Mouse (Mus musculus): ENCODE measurements around the gene Ccdc190.
A peak's percentile ranks its signal among the peaks of the same experiment; 100 is the strongest.

Ccdc190 gene

DNA sequence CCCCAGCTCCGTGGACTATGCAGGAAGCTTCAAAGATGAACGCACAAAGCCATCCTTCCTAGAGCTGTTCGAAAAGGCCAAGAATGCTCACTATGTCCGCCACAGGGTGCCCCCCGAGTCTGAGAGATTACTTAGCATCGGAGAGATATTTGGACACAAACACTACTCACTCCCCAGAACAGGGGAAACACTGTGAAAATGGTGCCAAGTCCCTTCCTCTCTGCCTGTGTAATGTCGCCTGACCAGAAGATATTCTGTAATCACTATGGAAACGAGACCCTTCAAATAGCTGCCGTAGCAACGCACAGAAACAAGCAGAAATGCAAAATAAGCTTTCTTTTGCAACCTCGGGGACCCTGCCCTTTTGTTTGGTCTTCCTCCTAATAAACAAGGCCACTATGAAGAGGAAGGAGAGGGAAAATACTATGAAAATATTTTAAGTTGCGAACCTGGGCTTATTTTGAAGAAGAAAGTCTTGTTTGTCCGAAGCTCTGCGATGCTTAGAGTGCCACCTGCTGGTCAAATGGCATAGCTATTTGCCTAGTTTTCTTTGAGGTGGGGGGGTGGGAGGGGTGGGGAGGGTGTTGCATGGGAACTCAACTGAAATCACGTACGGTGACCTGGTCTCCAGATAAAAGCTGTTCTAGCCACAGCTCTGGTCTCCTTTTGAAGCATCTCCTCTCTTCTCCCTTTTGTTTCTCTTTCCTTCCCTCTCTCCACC lies 5.7 kb downstream of the Ccdc190 start:
- DNase-seq: peak; percentile 55

DNA sequence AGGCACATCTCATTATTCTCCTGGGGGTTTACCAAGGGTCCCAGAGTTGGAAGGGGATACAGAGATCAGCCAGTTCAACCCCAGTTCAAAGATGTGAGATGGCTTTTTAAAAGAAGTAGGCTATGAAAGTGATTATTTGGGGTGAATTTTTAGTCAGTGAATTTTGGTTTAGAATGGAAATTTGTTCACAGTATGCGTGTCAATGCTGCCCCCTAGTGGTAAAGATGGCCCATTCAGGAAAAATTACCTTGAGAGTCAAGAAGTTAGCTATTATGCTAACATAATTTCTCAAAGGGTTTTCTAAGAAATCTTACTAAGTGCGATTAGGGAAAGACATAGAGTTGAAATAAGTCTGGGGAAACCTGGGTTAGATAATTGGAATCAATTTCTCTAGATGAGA lies 10.9 kb downstream of the Ccdc190 start:
- DNase-seq: peak; percentile 39

DNA sequence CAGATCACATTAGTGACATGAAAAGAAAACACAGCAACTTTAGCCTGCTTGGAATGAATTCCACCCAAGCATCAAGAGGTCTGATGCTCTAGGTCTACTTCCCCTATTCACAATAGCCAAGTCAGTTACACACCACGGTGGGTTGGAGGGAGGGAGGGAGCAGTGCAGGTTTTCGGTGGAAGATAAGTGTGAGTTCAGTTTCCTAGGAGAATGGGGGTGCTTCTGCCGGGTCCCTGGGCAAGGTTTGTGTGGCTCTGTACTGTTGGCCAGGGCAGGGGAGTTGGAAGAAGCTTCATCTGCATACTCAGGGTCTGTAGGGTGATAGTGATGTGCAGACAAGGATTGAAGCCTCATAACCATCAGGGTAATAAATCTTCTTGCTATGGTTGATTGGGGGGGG lies 17.6 kb downstream of the Ccdc190 start:
- no peak for DNase-seq

DNA sequence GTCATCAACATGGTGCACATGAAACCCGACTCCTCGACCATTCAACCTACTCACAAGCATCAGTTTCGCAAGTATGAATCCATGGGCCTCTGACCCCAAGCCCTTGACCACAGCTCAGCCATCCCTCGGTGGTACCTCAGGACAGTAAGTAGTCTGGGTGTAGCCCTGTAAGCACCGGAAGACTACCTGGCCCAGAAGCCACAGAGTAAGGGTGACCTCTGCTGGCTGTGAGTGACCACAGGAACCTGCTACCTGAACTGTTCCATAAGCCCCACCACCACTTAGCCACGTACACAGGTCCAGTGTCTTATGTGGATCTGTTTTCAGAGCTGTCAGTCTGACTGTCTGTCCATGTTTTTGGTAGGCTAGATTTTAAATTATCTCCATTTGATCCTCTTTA lies 19.2 kb downstream of the Ccdc190 start:
- DNase-seq: no peak

DNA sequence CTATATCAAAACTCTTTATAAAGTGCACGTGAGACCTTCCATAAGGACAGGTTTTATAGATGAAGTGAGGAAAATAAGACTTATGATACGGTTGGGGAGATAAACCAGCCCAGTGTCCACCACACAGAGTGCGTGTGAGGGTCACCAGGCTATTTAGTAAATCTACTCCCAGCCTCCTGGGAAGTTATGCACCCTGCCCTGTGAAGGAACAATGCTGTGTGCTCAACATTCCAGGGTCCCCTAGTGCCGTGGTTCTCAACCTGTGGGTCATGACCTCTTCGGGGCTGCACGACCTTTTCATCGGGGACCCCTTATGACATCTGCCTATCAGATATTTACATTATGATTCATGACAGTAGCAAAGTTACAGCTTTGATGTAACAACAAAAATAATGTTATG lies 19.8 kb downstream of the Ccdc190 start:
- no peak for DNase-seq

DNA sequence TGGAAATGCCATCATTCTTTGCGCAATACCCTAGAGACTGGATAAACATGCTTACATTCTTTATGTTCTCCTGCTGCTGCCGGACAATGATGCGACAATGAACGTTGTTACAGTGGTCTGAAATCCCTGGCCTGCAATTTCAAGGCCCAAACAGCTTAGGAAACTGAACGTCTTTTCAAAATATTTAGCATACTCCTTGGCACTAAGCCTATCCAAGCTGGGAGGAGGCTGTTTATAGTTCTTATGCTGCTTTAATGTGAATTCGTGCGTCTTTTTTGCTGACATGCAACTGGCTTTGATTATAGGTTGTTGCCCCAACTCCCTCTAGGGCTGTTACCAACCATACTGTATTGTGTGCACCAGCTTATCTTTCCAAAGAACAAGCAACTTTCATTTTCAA lies 20.4 kb downstream of the Ccdc190 start:
- no peak for DNase-seq

DNA sequence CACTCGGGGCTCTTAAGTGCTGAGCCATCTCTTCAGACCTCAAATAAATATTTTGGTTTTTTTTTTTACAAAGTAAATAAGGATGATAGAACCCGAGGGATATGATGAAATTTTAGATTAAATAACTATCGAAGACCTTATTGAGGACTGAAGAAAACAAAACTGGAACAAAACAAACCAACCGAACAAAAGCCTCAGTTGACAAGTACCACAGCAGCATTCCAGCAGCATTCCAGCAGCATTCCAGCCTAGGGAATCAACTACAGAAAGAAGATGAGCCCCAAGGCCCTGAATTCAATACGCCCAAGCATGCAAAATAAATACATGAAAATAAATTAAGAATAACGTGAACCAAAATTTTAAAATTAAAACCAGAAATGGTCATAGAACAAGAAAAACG lies 21.5 kb downstream of the Ccdc190 start:
- no peak for DNase-seq

DNA sequence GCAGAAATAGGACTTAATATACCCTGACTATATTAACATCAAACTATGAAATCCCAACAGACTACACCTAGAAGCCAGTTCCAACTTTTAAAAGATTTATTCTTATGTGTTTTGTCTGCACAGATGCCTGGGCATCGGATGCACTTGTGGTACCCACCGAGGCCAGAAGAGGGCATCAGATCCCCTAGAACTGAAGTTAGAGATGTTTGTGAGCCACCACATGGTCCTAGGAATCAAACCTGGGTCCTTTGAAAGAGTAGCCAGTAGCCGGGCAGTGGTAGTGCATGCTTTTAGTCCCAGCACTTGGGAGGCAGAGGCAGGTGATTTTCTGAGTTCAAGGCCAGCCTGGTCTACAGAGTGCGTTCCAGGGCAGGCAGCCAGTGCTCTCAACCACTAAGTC lies 22.2 kb downstream of the Ccdc190 start:
- DNase-seq: no peak

DNA sequence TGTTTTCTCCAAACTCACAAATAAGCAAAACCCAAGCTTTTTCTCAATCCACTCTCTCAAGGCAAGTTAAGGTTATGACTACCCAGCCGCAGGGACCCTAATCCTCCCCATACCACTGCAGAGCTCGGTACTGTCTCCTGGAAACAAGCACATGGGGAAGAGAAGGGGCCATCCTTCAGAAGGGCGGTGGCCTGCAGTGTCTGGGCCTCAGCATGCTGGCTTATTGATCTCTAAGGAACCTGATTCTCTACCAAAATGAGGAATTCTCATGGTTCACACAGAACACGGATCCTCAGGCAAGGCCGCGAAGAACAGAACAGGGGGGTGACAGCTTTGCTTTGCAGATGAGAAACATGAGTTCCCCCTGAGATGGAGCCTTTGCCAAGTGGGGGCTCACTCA lies 23.1 kb downstream of the Ccdc190 start:
- DNase-seq: no peak

DNA sequence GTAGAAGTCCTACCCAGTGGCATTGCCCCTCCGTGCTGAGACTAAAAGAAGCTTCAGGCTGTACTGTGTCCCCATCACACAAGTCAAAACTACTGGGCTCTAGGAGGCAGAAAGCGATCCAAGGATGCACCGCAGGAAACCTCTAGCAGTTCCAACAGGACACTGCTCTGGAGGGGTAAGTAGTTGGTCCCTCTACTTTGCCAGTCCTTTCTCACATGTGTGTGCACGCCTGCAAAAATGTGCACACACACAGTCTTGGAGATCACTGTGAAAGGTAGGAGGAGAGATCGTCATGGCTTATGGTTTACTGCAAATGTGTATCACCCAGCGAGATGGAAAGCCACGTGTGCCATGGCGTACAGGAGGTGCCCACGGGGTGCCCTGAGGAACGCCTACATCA lies 24.2 kb downstream of the Ccdc190 start:
- no peak for DNase-seq

DNA sequence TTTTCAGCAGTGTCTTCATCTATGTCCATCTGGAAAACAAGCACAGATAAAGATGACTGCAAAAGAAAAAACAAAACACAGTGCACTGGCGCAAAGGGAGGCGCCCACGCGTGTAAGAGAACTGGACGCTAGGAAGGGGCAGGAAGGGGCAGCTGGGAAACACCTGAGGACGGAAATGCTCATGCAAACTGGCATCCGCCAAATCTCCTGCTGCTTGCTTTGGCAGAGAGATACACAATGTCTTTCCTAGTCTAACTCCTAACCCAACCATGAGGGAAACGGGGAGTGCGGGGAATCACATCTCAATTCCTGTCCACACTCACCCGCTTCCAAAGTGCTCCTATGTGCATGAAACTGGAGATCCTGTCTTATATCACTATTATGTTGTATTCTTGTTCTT lies 24.7 kb downstream of the Ccdc190 start:
- DNase-seq: no peak

DNA sequence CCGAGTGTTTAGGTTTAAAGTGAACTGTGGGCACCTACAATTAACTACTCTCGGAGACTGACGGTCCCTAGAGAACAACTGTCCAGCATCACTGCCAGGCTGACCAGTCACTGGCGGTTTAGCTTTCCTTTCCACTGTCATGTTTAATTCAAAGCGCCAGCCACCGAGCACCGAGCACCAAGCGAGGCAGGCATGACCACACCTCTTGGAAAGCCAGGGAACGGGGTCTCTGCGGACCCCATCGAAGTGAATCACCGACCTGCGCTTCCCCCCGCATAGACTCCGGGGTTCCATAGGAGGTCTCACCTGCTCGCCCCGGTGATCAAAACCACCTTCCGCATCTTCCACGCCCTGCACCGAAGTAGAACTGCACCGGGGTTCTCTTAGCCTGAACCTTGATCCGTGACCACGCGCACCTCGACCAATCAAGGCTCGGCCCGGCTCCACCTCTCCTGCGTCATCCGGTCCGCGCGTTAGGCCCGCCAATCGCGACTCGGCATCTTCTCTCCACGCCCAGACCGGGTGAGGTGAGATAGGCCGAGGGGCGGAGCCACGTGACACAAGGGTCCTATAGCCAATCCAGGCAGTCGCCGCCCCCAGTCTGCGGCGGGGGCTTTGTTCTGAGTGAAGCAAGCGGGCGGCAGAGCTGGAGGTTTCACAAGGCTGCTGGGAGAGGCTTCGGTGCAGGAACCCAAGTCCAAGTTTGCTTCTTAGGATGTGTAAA lies 40.5 kb downstream of the Ccdc190 start, which contains the start of gene Hsd17b7:
TSS of gene Hsd17b7 (minus strand) at position 450 of the 724 bp plus-strand sequence.
- DNase-seq: peak; percentile 100

DNA sequence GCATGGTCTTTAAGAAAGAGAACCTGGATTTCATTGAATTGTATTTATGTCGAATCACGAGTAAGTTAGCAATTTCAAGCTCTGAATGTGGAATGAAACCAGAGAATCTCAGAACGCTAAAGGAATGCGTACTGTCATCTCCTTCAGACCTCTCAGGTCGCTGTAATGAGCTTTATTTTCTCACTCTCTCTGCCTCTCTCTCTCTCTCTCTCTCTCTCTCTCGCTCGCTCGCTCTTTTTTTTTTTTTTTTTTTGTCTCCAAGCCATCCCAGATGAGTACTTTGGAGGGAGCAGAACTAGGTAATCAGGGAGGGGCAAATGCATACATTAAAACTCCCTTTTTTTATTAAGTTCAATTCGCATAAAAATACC lies 41.1 kb downstream of the Ccdc190 start:
- DNase-seq: no peak

DNA sequence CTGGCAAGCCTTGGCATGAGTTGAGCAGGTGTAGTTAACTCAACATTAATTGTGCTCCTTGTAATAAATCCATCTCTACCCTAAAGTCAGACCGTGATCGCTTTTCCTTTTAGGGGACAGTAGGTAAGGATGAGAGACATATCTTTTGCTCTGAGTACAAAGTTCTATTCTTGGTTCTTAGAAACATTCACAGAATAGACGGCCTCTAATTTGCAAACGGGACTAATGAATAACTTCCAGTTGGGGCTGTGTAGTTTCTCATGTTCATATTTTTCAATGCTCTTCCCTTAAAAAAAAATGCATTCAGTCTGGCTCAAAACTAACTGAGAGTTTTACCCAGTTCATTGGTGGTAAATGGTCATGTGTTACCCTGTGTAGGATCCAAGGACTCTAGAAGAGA lies 42.5 kb downstream of the Ccdc190 start:
- no peak for DNase-seq

DNA sequence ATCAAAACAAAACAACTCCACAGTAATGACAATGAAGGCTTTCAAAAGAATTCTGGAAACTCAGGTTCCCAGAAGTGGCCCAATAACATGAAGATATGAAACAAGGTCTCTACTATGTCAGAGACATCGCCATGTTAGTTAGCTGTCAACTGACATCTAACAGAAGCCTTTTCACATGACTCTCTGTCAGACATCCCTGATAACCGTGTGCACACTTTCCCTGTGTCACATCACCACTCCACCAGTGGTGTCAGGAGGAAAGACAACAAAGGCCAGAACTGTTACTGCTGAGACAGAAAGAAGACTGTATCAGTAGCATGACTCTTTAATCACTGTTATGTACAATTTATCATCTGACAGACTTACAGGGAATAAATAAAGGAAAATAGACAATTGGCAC lies 43.5 kb downstream of the Ccdc190 start:
- no peak for DNase-seq

DNA sequence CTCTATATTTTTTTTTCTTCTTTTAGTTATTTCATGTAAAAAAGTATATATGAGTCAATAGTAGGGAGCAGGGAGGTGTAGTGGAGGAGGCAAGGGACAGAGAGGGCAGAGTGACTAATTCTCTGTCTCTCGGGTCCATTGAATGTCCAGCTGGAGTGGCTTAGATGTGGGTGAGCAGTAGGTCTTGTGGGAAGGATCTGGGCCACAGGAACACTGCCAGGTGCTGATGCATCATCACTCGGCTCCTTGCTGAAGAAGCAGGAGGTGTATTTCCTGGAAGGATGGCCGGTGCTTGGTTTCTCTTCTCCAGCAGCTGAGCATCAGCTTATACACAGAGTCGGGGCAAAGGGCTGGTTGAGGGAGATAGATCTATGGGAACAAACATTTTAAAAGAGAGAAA lies 49.2 kb downstream of the Ccdc190 start:
- DNase-seq: no peak
